Mouse (Mus musculus) liver, postnatal 0 days (tissue): ENCODE data around the gene Il15. TPM values are rescaled to one million over a fixed set of nuclear protein-coding genes. Genes with fewer than 3 reads are reported as not detected.

Source experiments
- ATAC-seq: fragments of 200-750 bp; cut with Nextera tagmentation; 2 replicates; pipeline ENCODE4 v1.8.0; 2017; ENCODE audit warnings: mild to moderate bottlenecking, moderate library complexity
- DNase-seq: peaks from one replicate; pipeline ENCODE4 v3.0.0-alpha.2; 2016
- H3K27ac ChIP-seq: fragments of 300-500 bp; sonication (generic); 2 replicates; pipeline ENCODE4 v1.5.1; 2014; ENCODE audit warnings: antibody characterized with exemption, moderate library complexity, mild to moderate bottlenecking, low read depth
- H3K27me3 ChIP-seq: fragments of 300-500 bp; sonication (generic); 2 replicates; pipeline ENCODE4 v1.6.1; 2014; ENCODE audit warnings: low read length, control low read depth, mixed read lengths; ENCODE audit not compliant: insufficient read depth
- H3K36me3 ChIP-seq: fragments of 300-500 bp; sonication (generic); replicated peaks from 2 replicates; pipeline ENCODE4 v1.6.1; 2014; ENCODE audit warnings: mild to moderate bottlenecking, control low read depth, low read length, moderate library complexity, mixed read lengths; ENCODE audit not compliant: insufficient read depth
- H3K4me1 ChIP-seq: fragments of 300-500 bp; sonication (generic); 2 replicates; pipeline ENCODE4 v1.6.1; 2014; ENCODE audit warnings: antibody characterized with exemption, mild to moderate bottlenecking, control low read depth; ENCODE audit not compliant: insufficient read depth
- H3K4me2 ChIP-seq: fragments of 300-500 bp; sonication (generic); 2 replicates; pipeline ENCODE4 v1.6.1; 2014; ENCODE audit warnings: low read depth, mild to moderate bottlenecking, low read length, moderate library complexity, mixed read lengths
- H3K4me3 ChIP-seq: fragments of 300-500 bp; sonication (generic); 2 replicates; pipeline ENCODE4 v1.5.1; 2014; ENCODE audit warnings: low read depth, low read length
- H3K9ac ChIP-seq: fragments of 300-500 bp; sonication (generic); replicated peaks from 2 replicates; pipeline ENCODE4 v1.6.1; 2014; ENCODE audit warnings: mild to moderate bottlenecking, moderate library complexity
- H3K9me3 ChIP-seq: fragments of 300-500 bp; sonication (generic); 2 replicates; pipeline ENCODE4 v1.6.1; 2016; ENCODE audit warnings: mild to moderate bottlenecking, control low read depth, low read length, mixed read lengths
- CTCF ChIP-seq: sonication (generic); IDR thresholded peaks from 2 replicates; pipeline ENCODE4 v1.5.1; 2016; ENCODE audit warnings: antibody characterized with exemption, low read depth
- EP300 ChIP-seq: IDR thresholded peaks from 2 replicates; pipeline ENCODE4 v1.6.1; 2016; ENCODE audit warnings: antibody characterized with exemption, low read depth, mild to moderate bottlenecking
- WGBS: fragments of 180-500 bp; shearing (Covaris S2); extraction: QIAGEN DNeasy Blood & Tissue Kit; methylation state at CpG from one replicate; pipeline ENCODE4 v1.1.7; 2014; ENCODE audit not compliant: insufficient replicate concordance; 5-methylcytosine and 5-hydroxymethylcytosine counted together
- polyA plus RNA-seq: library from polyadenylated mRNA; unstranded; fragments of >200 nt; fragmentation: Nextera tagmentation; extraction: Ambion mirVana; gene quantifications from 2 replicates; pipeline ENCODE4 v1.2.1, GENCODE M21; 2015

Gene Il15
- 6.4 and 7.3 TPM in 2 replicates for polyA plus RNA-seq

DNA sequence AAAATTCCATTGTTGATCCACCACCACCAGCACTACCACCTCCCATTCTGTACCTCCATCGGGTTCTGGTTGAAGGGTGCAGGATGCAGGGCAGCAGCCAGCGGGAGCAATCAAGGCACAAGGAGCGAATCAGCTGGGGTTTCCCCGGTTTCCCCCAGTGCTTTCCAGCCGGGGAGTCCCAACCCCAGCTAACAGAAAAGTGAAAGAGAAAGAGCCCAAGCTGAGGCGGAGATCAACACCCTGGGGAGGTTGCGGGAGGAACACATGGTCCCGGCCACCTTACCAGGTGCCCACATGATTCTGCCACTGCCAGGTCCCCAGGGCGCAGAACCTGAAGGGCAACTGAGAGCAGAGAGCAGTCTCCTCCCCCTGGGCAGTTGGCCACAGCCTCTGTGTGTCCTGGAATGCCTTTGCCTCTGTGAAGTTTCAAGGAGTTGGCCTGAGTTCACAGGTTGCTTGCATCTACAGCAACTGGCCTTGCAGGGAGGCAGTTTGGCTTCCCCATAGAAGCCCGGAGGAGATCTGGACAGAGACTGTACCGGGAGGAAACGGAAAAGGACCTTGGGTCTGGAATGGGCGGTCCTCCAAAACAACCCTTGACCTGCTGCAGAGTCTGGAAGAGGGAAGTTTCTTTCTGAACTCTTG lies at the start of gene Il15:
Gene Il15 (minus strand): TSS at position 537 of the 645 bp plus-strand sequence.
- ATAC-seq (peak; percentile 59), DNase-seq (peak; percentile 55)
- WGBS: 2% methylated on average over 13 of the region's 13 CpGs
- Histone ChIP-seq H3K9me3 (no peaks in the 10 kb centered on the region), H3K4me2 (peak within 1 kb of the TSS; percentile 84), H3K4me3 (peak within 1 kb of the TSS; percentile 65), H3K36me3 (no peaks in the 10 kb centered on the region), H3K9ac (peak within 1 kb of the TSS; percentile 56), H3K4me1 (peaks cover 11% of the 10 kb centered on the region), H3K27ac (peak within 1 kb of the TSS; percentile 84), H3K27me3 (no peaks in the 10 kb centered on the region)
- TF ChIP-seq CTCF (no peak), EP300 (no peak)

DNA sequence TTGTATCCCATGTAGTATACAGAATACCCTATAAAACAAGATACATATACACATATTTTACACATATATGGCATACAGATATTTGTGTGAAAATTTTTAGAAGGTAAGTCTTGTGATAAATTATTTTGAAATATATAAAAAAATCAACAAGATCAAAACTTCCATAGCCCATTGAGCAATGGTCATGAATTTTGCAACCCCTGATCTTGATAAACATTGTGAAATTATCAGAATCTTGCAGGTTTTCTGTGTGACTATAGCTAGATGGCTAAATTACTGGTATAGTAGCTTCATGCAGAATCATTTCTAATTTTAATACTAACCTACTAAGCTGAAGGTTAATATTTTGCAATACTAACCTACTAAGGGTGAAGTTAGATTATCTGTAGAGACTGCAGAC lies 41.9 kb upstream of the Il15 start:
- Histone ChIP-seq H3K4me2 (no peak overlapping the region), H3K27ac (no peak overlapping the region), H3K9me3 (no peaks in the 10 kb centered on the region), H3K36me3 (no peaks in the 10 kb centered on the region), H3K9ac (no peak overlapping the region), H3K4me3 (no peak overlapping the region), H3K27me3 (no peaks in the 10 kb centered on the region), H3K4me1 (no peaks in the 10 kb centered on the region)
- DNase-seq: no peak
- no peak for ATAC-seq
- TF ChIP-seq CTCF (no peak), EP300 (no peak)

DNA sequence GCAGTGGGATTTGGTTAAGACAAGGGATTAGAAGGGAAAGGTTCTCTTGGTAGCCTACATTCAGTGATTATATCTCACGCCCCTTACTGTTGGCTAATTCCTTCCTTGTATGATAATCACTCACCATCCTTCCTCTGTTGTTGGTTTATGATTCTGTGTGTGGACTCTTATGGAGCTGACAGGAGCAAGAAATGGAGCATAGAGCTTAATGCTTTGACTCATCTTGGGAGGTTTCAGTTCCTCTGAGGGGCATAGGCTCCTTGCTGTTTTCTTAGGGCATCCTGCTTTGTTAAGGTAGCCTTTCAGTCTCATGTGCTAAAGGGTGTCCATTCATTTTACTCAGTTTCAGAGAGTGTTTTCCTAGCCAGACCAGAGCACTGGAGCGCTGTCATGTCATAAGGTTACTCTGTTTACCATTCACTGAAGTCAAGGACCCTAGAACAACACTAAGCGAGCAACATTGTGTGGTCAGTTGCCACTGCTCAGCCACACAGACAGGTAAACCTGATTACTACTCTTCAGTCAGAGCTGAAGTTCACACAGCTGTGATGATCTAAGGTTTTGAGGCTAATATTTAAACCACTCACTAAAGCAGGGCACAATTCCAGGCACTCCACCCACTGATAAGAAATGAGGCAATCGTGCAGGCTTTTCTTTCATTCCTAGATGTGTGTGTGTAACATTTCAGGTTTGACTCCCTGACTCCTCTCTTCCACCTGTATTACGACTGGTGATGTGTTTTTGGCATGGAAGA lies 13.7 kb upstream of the Il15 start:
- Histone ChIP-seq H3K4me3 (no peak overlapping the region), H3K4me1 (no peaks in the 10 kb centered on the region), H3K36me3 (no peaks in the 10 kb centered on the region), H3K27me3 (no peaks in the 10 kb centered on the region), H3K27ac (peak overlapping the region; percentile 88), H3K9ac (no peak overlapping the region; the same call in 1 of the 2 replicates), H3K9me3 (no peaks in the 10 kb centered on the region), H3K4me2 (peak overlapping the region; percentile 35; the same call in 1 of the 2 replicates)
- TF ChIP-seq CTCF: no peak
- no peak for TF ChIP-seq EP300
- DNase-seq (peak; percentile 43), ATAC-seq (peak; percentile 92)
- WGBS: 52% methylated on average over 5 of the region's 5 CpGs

DNA sequence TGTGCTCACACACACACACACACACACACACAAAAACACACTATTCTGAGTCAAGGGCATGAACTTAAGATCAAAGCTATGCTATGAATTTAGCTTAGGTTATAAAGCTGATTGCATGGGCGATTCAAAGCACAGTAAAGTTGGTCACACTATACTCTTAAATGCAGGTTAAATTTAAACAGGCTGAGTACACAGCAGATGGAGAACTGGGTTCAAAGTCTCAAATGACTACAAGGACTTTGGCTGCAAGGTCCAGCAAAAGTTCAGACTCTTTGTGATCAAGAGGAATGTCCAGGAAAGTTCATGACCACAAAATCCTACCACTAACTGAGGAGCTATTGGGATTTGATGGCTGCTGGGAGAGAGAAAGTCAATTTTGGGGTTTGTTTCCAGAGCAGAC lies 12.5 kb upstream of the Il15 start:
- no peak overlapping the region for H3K4me3 ChIP-seq
- peak overlapping the region; percentile 60 for H3K27ac ChIP-seq
- H3K36me3 ChIP-seq: no peaks in the 10 kb centered on the region
- no peaks in the 10 kb centered on the region for H3K9me3 ChIP-seq
- H3K27me3 ChIP-seq: no peaks in the 10 kb centered on the region
- ATAC-seq (peak; percentile 66), DNase-seq (no peak)
- no peak for TF ChIP-seq EP300
- no peak for TF ChIP-seq CTCF
- H3K4me1 ChIP-seq: no peaks in the 10 kb centered on the region
- H3K9ac ChIP-seq: no peak overlapping the region
- 42% methylated on average over 1 of the region's 1 CpGs for WGBS
- H3K4me2 ChIP-seq: 0 out of 2 replicates have a peak overlapping the region, but pooled peaks have one; percentile 28

DNA sequence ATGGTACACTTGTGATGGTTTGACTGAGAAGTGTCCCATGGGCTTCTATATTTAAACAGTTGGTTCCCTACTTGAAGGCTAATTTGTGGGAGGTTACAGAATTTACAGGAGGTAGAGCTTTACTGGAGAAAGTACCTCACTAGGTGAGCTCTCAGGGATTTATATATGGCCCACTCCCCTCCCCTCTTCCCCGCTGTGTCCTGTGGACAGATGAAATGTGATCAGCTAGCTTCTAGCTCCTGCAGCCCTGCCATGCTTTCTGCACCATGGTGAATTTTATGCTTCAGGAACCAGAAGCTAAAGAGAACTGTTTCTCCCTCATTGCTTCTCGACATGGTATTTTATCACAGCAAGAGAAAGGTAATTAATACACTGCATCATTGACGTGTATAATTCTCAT lies 7.1 kb upstream of the Il15 start:
- 79% methylated on average over 3 of the region's 3 CpGs for WGBS

DNA sequence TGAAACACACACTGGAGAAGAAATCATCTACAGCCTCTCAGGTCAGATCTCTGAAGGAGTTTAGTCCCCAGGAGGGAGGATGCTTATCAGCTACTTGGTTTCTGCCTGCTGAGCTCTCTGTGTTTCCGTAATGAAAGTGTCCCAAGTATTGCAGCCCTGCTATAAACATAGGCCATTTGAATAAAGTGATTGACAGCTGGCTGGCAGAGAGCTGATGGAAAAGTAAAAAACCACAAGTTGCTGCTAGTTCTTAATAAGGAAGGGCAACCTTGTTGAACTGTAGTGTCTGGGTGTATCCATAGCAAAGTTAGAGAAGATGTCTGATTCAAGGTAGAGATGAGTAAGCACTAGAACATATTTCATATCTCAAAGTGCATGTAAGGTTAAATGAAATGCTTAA lies 4.0 kb upstream of the Il15 start:
- Histone ChIP-seq H3K4me2 (no peak overlapping the region), H3K27me3 (no peaks in the 10 kb centered on the region), H3K27ac (no peak overlapping the region), H3K9me3 (no peaks in the 10 kb centered on the region), H3K36me3 (no peaks in the 10 kb centered on the region), H3K4me3 (no peak overlapping the region), H3K9ac (no peak overlapping the region), H3K4me1 (peaks cover 4% of the 10 kb centered on the region; the same call in 1 of the 2 replicates)
- WGBS: 50% methylated on average over 1 of the region's 1 CpGs
- DNase-seq (no peak), ATAC-seq (no peak)
- no peak for TF ChIP-seq CTCF
- no peak for TF ChIP-seq EP300

More for the DNA sequence above, 7.1 kb upstream of the Il15 start:
- no peaks in the 10 kb centered on the region for H3K4me1 ChIP-seq
- DNase-seq: no peak
- no peak overlapping the region for H3K4me3 ChIP-seq
- no peaks in the 10 kb centered on the region for H3K27me3 ChIP-seq
- ATAC-seq: no peak
- H3K27ac ChIP-seq: no peak overlapping the region
- TF ChIP-seq EP300: no peak
- no peak for TF ChIP-seq CTCF
- H3K9ac ChIP-seq: no peak overlapping the region
- no peaks in the 10 kb centered on the region for H3K36me3 ChIP-seq
- H3K9me3 ChIP-seq: no peaks in the 10 kb centered on the region
- no peak overlapping the region for H3K4me2 ChIP-seq
